Mouse (Mus musculus) brain, adult 2 months (tissue): ENCODE results near the gene Tead2.
A peak's percentile ranks its signal among the peaks of the same experiment; 100 is the strongest.

Source experiments
- DNase-seq: peaks from one replicate; pipeline ENCODE4 v3.0.0; 2011; ENCODE audit warnings: low read depth, low spot score

Gene Tead2

GRCm38 (mm10) chr7:45257063-45257840 lies 41.7 kb downstream of the Tead2 start:
- DNase-seq = peak; percentile 82

GRCm38 (mm10) chr7:45259281-45259680 lies 43.7 kb downstream of the Tead2 start:
- DNase-seq = no peak

GRCm38 (mm10) chr7:45262266-45262665 lies 46.7 kb downstream of the Tead2 start:
- peak; percentile 32 for DNase-seq

- DNase-seq = peak; percentile 53
These were observed 47.6 kb downstream of the Tead2 start for GRCm38 (mm10) chr7:45263006-45263607.

GRCm38 (mm10) chr7:45264348-45264747 lies 48.8 kb downstream of the Tead2 start:
- DNase-seq = no peak

GRCm38 (mm10) chr7:45265518-45265917 lies 50.0 kb downstream of the Tead2 start:
- DNase-seq = no peak

- no peak for DNase-seq
These were observed 57.3 kb downstream of the Tead2 start for GRCm38 (mm10) chr7:45272786-45273412.

GRCm38 (mm10) chr7:45273672-45274071 lies 58.1 kb downstream of the Tead2 start:
- DNase-seq = no peak

GRCm38 (mm10) chr7:45277136-45277760 lies 61.7 kb downstream of the Tead2 start, which contains the start of gene Slc6a21:
Slc6a21 (plus strand) TSS chr7:45277513.
- DNase-seq = peak; percentile 58
